Mouse (Mus musculus): ENCODE results near the gene Sgk1. TPM values are rescaled to one million over a fixed set of nuclear protein-coding genes. Genes with fewer than 3 reads are reported as not detected.
"Not testable (repeated sequence)": the region's sequence is repeated elsewhere in the genome, so short reads cannot be mapped to it uniquely, and the experiment has no call there.

The Sgk1 gene
- polyA plus RNA-seq, 1 experiment: 31.4 TPM

GRCm38 (mm10) chr10:21858437-21858974, 23.5 kb upstream of the Sgk1 start:
- WGBS: 62% methylated on average over 7 of the region's 7 CpGs
- DNase-seq (ENCODE audit: low read depth, low spot score): no peak

GRCm38 (mm10) chr10:21866504-21866903, 15.5 kb upstream of the Sgk1 start:
- WGBS: 53% methylated on average over 4 of the region's 4 CpGs
- no peak for DNase-seq (ENCODE audit: low read depth, low spot score)

- DNase-seq (ENCODE audit: low read depth, low spot score): no peak
- 93% methylated on average over 2 of the region's 2 CpGs for WGBS
Measured at GRCm38 (mm10) chr10:21868221-21868620, 13.8 kb upstream of the Sgk1 start.

GRCm38 (mm10) chr10:21868623-21869022, 13.4 kb upstream of the Sgk1 start:
- no peak for DNase-seq (ENCODE audit: low read depth, low spot score)
- WGBS: 80% methylated on average over 4 of the region's 4 CpGs

- no peak for DNase-seq (ENCODE audit: low read depth, low spot score)
- 49% methylated on average over 4 of the region's 4 CpGs for WGBS
Measured at GRCm38 (mm10) chr10:21881837-21882183, 174 bp upstream of the Sgk1 start.

- DNase-seq (ENCODE audit: low read depth, low spot score): no peak
- 33% methylated on average over 12 of the region's 12 CpGs for WGBS
Measured at GRCm38 (mm10) chr10:21883587-21883986, 1.6 kb downstream of the Sgk1 start.

GRCm38 (mm10) chr10:21884534-21884933, 2.5 kb downstream of the Sgk1 start:
- DNase-seq (ENCODE audit: low read depth, low spot score): no peak
- 87% methylated on average over 3 of the region's 3 CpGs for WGBS

- no peak for DNase-seq (ENCODE audit: low read depth, low spot score)
- 79% methylated on average over 3 of the region's 3 CpGs for WGBS
Measured at GRCm38 (mm10) chr10:21889141-21889765, 7.3 kb downstream of the Sgk1 start.

- DNase-seq (ENCODE audit: low read depth, low spot score): no peak
- 83% methylated on average over 4 of the region's 4 CpGs for WGBS
Measured at GRCm38 (mm10) chr10:21890293-21890692, 8.3 kb downstream of the Sgk1 start.

GRCm38 (mm10) chr10:21891442-21891841, 9.5 kb downstream of the Sgk1 start:
- DNase-seq (ENCODE audit: low read depth, low spot score): no peak
- WGBS: 78% methylated on average over 7 of the region's 7 CpGs

GRCm38 (mm10) chr10:21892104-21892503, 10.1 kb downstream of the Sgk1 start:
- 60% methylated on average over 4 of the region's 4 CpGs for WGBS

GRCm38 (mm10) chr10:21898417-21898816, 16.4 kb downstream of the Sgk1 start:
- 95% methylated on average over 4 of the region's 4 CpGs for WGBS
- no peak for DNase-seq (ENCODE audit: low read depth, low spot score)

More at GRCm38 (mm10) chr10:21892104-21892503, 10.1 kb downstream of the Sgk1 start:
- no peak for DNase-seq (ENCODE audit: low read depth, low spot score)

GRCm38 (mm10) chr10:21898851-21899250, 16.9 kb downstream of the Sgk1 start:
- 92% methylated on average over 17 of the region's 17 CpGs for WGBS
- DNase-seq (ENCODE audit: low read depth, low spot score): not testable (repeated sequence)

- 93% methylated on average over 3 of the region's 3 CpGs for WGBS
- DNase-seq (ENCODE audit: low read depth, low spot score): no peak
Measured at GRCm38 (mm10) chr10:21899397-21899796, 17.4 kb downstream of the Sgk1 start.

- 88% methylated on average over 10 of the region's 10 CpGs for WGBS
- DNase-seq (ENCODE audit: low read depth, low spot score): no peak
Measured at GRCm38 (mm10) chr10:21902152-21903140, 20.5 kb downstream of the Sgk1 start.

- 69% methylated on average over 2 of the region's 2 CpGs for WGBS
- DNase-seq (ENCODE audit: low read depth, low spot score): no peak
Measured at GRCm38 (mm10) chr10:21904151-21904550, 22.2 kb downstream of the Sgk1 start.

- DNase-seq (ENCODE audit: low read depth, low spot score): no peak
- 97% methylated on average over 1 of the region's 1 CpGs for WGBS
Measured at GRCm38 (mm10) chr10:21905616-21906015, 23.6 kb downstream of the Sgk1 start.

- 61% methylated on average over 5 of the region's 5 CpGs for WGBS
- no peak for DNase-seq (ENCODE audit: low read depth, low spot score)
Measured at GRCm38 (mm10) chr10:21906894-21907446, 25.0 kb downstream of the Sgk1 start.

- DNase-seq (ENCODE audit: low read depth, low spot score): peak; percentile 14
- 33% methylated on average over 3 of the region's 3 CpGs for WGBS
Measured at GRCm38 (mm10) chr10:21907784-21908183, 25.8 kb downstream of the Sgk1 start.

GRCm38 (mm10) chr10:21908686-21909085, 26.7 kb downstream of the Sgk1 start:
- no peak for DNase-seq (ENCODE audit: low read depth, low spot score)
- WGBS: 55% methylated on average over 1 of the region's 1 CpGs
